Mouse (Mus musculus) brain, adult 10 weeks (tissue): ENCODE results near the gene Slc51a. TPM values are rescaled to one million over a fixed set of nuclear protein-coding genes. Genes with fewer than 3 reads are reported as not detected.

Source experiments
- polyA plus RNA-seq: library from polyadenylated mRNA; stranded (reverse); fragments of 350-450 nt; fragmentation: Illumina TruSeq; extraction: RNeasy Lipid Tissue Mini Kit (QIAGEN cat#74804); gene quantifications from one replicate; pipeline ENCODE4 v1.2.3, GENCODE M21; 2015; ENCODE audit warnings: low read depth, low replicate concordance

Gene Slc51a
- polyA plus RNA-seq: not detected

DNA sequence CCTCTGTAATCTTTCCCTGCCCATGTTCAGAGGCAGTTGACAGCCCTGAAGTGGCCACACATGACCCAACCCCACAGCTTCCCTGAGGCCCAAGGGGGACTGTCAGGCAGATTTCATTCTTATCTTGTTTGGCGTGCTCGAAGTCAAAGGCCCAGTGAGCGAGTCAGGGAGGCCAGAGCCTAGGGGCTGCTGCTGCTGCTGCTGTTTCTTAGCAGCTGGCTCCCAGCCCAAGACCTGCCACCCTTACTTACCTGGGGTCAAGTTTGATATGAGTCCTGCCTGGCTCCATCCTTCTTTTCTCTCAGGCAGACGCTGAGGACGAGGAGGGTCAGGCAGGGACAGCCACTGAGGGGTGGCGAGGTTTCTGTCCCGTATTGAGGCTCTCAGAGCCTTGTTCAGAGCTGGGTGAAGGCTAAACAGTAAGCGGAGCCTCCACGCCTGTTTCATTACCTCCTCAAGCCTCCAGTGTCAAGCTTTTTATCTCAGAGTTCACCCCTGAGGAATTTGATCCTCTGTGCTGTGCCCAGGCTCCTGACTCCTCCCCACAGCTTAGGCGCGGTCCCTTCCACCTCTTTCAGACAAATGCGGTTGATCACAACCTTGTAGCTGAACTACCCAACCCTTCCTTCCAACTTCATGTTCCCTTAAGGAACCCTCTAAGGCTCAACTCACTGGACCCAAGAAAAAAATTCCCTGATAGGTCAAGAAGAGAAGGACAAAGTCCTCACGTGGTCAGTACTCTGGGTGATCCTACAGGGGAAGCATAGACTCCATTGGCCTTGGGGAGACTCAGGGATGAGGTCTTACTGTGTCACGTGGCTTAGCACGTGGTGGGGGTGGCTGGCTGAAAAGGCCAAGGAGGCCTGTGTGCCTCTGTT lies at the start of gene Slc51a:
Gene Slc51a (minus strand): TSS at position 646 of the 878 bp plus-strand sequence.

DNA sequence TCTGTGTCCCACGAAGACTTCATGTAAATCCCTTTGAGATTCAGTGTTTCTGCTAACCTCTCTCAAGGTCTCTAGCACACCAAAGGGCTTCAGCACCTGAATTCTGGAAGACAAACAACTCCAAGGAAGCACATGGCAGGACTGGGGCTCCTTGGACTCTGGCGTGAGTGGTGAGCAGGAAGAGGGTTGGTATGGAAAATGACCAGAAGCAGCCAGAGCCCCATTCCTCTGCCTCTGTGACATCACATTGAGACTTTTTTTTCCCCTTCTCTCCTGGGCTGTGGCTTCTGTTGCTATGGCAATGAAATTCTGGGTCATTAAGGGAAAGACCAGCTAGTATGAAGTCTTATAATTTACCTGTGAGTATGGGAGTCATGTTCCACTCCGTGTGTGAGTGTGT lies 8.3 kb upstream of the Slc51a start, which contains the start of gene Zdhhc19:
Gene Zdhhc19 (plus strand): TSS at position 301 of the 400 bp plus-strand sequence.

DNA sequence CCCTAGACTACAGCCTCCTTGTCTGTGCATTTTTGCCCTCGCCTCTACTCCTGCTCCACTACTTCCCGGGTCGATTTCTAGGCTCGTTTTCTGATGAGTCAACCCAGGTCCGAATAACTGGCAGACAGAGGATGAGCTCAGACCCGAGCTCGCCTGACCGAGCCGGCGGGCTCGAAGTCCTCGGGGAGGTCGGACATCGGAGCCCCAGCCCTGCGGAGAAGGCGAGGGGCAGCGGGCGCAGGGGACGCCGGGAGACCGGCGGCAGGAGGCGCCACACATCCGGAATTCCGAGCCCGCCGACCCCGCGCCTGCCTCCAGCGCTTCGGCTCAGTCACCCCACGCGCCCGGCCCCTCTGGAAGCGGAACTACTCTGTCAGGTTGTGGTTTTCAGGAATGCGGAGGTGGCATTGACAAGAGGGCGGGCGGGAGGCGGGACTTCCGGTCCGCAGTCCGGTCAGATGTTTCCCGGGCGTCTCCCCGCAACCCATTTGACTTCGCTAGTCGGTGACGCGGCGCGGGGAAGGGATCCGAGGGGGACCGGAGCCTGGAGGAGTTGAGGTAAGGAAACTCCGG lies 57.1 kb downstream of the Slc51a start, which contains the start of gene Pcyt1a:
Gene Pcyt1a (plus strand): TSS at position 448 of the 573 bp plus-strand sequence.

Other genes starting within 250 kb of the Slc51a start
- 34.5 TPM for gene Fbxo45, start 240.7 kb downstream of the Slc51a start, polyA plus RNA-seq
- gene Wdr53, start 240.7 kb downstream of the Slc51a start, polyA plus RNA-seq: 18.7 TPM
- gene Smco1, start 216.4 kb downstream of the Slc51a start, polyA plus RNA-seq: not detected
- gene Rnf168, start 210.4 kb downstream of the Slc51a start, polyA plus RNA-seq: 25.9 TPM
- 13.6 TPM for gene Ubxn7, start 155.6 kb downstream of the Slc51a start, polyA plus RNA-seq
- gene Tm4sf19, start 87.4 kb downstream of the Slc51a start, polyA plus RNA-seq: not detected
- gene Tctex1d2, start 68.2 kb downstream of the Slc51a start, polyA plus RNA-seq: 31.1 TPM
- 25.0 TPM for gene Pcyt1a, start 57.0 kb downstream of the Slc51a start, polyA plus RNA-seq
- not detected for gene Zdhhc19, start 8.4 kb upstream of the Slc51a start, polyA plus RNA-seq
- 92.4 TPM for gene Tfrc, start 121.0 kb upstream of the Slc51a start, polyA plus RNA-seq
- 124 TPM for gene Tnk2, start 156.0 kb upstream of the Slc51a start, polyA plus RNA-seq
- gene Muc4, start 248.0 kb upstream of the Slc51a start, polyA plus RNA-seq: not detected